Mouse (Mus musculus) cerebellum, postnatal 4 days (tissue): Measurements from ENCODE around the gene Grm4.

Experiments
- DNase-seq, 2 experiments: peaks; one replicate each; pipeline ENCODE4 v3.0.0; 2022; ENCODE audit warnings: low spot score in 2 of 2, mixed read lengths in 1 of 2

Gene Grm4

DNA sequence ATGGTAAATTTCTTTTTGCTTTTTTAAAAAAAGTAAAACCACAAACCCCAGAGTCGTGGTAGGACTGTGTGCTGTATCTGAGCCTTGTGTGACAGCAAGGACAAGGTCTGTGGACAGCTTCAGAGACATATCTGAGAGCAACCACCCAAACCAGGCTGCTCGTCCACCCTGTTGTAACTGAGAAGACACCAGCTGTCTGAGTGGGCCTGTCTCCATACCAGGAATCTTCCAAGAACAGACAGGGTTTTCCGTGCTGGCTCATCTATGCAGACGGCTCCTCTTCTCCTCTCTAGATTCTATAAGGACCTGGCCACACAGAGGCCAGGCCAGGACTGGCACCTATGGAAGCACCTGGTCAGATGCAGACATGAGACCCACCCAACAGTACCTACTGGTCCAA is 27.8 kb downstream of the Grm4 start:
- no peak for DNase-seq

DNA sequence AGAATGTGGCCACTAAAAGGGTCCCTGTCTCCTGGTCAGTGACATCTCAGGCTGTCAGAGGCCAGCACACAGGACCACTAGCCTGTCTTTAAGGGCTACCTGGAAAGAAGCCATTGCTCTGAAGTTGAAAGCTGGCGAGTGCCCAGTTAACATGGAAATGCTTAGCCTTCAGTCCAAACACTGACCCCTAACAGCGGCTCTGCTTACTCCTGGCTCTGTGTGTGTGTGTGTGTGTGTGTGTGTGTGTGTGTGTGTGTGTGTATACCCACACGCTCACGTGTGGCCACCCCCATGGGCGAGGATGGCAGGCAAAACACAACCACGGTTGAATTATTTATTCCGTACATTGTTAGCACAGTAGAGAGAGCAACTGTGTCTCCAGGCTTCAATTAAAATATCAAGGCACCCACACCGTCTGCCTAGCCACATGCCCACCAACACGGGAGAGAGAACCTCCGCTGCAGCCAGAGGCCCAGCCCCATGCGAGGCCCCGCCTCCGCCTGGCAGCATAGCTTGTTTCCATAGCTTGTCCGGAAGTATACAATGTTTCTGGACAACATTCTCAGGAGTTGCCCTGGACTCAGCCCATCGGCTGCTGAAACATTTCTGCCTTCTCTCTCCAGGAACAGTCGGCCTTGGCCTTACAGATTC is 32.9 kb downstream of the Grm4 start:
- DNase-seq, result no peak

DNA sequence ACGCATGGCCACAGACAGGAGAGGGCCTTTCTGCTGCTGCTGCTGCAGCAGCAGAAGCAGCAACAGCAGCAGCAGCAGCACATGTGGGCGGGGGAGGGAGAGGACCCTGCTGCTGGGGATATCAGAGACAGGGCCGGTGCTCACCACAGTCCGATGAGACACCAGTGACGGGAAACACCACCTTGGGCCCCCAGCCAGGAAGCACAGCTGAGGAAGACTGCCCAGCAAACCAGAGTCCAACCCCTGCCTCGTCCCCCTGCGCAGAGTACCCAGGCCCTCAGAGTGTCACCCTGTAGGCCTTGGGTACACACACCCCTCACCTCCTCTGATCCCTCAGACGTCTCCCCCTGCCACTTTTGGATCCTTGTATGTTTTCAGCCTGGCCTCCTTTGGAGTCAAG is 35.3 kb downstream of the Grm4 start:
- no peak for DNase-seq

DNA sequence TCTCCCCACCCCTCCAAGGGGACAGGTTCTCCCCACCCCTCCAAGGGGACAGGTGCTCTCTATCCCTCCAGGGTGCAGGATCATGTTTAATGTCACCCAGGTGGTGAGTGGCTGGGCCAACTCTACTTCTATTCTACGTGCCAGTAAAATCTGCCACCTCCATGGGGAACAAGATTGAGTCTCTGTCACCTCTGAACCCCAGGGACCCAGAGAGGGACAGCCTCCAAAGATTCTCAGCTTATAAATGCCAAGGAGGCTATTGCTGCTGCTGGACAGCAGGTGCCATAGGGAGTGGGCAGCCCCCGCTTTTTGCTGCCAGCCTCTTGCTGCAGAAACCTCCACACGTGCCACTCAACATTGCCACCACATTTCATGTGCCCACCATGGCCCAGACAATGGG is 37.6 kb downstream of the Grm4 start:
- no peak for DNase-seq

DNA sequence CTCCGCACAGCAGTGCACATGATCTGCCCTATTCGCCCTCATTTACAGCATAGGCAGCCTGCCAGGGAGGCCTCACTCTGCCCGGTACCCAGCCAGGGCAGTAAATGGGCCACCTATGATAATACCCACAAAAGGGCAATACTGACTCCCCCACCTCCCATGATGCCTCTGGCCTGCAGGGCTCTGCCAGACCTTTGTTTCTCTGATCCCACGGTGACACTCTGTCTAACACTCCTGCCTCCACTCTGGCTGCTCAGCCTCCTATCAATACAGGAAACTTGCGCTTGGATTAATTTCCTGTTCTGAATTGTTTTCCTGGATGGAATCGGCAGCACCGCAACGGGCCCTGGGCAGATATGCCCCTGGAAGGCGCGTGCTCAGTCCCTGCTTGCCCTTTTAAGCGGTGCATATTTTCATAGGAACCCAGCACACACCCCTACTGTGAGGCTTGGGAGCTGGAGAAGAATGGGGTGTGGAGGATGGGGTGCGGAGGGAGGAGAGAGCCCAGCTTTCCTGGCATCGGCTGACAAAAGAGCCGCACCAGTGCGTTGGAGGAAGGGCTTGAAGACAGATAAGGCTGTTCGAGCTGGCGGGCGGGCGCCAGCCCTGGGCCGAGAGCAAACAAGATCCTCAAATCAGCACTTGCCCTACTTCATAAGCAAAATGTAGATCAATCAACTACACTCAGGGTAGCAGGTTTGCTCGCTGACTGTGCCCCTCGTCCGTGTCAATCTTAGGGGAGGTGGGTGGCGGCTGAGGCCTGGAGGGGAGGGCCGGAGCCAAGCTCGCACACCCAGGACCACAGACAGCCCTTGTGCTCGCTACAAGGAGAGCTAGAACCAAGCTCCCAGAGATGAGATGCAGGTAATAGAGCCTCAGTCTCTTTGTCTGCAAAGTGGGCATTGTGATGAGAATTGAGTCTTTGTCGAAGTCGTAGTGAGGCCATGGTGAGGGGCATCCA is 40.8 kb downstream of the Grm4 start:
- DNase-seq, result no peak

DNA sequence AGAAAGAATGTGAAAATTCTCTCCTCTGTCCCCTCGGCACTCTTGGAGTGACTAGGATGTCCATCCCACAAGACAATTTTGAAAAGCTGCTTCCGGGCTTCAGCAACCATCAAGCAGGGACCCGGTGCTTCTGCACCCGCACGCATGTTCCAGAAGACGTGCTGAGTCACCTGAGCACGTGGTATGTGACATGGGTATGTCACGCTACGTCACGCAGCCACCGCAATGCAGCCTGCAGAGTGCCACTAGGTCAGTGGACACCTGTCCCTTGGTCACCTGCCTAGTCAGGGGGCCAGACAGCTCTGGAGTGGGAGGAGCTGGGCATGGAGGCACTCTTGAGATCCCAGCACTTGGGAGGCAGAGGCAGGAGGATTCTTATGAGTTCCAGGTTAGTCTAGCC is 45.6 kb downstream of the Grm4 start:
- no peak for DNase-seq

DNA sequence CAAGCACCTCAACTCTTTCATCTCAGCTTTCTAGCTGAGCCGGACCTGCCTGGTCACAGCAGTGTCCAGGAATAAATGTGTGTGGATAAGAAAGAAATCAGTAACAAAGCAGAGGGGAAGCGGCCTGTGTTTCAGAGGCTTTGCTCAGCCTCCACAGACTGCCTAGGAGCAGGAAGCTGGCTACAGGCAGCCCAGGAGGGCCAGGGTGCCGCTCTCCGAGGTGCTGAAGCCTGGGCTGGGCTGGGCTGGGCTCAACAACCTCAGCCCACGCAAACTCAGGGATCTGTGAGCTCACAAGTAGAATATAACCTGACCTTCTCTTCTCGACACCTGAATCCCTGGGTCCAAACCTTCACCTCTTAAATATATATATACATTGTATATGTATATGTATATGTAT is 54.6 kb downstream of the Grm4 start:
- no peak for DNase-seq

DNA sequence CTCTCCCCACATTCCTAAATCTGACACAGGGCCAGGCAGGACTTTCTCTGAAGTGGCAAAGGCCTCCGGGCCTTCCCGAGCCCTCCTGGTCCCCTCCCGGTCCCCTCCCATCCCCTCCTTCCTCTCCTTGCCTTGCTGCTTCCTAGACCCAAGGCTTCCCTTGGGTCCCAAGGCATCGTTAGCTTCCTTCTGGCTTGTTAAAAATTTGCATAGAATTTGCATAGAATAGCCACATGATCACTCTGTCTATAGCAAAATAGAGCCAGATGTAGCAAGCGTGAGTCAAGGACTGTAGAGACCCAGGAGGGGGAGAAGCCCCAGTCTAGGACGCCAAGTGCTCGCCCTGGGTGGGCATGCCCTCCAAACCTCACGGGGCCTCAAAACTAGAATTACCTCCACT is 55.3 kb downstream of the Grm4 start:
- no peak for DNase-seq

DNA sequence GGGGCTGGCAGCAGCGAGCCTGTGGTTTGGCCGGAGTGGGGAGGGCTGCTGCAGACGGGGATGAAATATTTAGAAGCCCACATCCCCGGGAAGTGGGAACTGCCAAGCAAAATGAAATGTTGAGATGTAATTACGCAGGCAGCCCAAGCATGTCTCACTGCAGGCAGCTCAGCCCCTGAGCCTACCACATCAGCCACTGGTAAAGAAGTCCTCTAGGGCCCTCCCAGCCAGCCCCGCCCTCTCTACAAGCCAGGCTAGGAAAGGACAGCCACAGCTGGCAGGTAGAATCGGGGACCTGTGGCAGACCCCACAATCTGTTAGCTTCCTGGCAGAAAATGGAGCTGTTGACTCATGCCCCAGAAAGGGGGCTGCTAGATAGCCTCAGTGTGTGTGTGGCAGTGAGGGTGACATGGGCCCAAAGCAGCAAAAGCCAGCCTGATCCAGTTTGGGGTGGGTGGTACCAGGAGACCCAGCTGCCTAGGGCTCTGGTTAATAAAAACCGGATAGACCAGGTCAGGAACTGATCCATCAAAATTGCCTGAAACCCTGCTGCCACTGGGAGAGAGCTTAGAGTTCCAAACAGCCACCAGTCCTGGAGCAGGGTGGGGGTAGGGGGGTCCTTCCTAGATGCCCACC is 56.8 kb downstream of the Grm4 start:
- DNase-seq, result no peak

DNA sequence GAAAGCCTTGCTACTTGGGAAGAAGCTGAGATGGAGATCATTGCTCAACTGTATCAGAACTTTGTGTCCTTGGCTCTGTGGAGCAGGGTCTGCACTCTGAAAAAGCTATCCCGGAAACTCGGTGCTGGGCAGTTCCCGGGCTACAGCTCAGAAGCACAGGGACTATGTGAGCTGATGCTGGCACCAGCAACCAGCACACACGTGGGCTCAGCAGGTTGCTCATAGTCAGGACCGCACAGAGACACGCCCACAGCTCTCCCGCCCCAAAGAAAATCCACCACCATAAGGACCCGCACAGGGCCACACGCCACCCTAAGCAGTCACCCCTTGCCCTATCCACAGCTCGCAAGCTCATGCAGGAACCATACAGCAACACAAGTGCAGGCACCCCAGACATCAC is 61.2 kb downstream of the Grm4 start:
- no peak for DNase-seq

DNA sequence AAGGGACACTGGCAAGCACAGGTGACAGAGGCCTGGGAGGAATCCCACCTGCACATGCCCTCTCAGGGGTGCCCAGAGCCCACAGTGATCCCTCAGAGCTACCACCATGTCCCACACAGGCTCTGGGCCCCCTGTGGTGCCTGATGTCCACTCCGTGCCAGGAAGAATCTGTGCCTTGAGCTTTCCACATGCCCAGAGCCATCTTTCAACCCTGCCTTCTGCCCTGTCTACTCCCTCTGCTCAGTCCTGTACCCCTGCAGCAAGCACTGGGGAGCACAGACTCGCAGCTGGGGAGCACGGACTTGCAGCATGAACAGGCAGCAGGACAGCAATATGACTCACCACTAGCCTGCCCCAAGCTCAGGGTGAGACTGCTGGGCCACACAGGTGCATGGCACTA is 62.0 kb downstream of the Grm4 start:
- no peak for DNase-seq

DNA sequence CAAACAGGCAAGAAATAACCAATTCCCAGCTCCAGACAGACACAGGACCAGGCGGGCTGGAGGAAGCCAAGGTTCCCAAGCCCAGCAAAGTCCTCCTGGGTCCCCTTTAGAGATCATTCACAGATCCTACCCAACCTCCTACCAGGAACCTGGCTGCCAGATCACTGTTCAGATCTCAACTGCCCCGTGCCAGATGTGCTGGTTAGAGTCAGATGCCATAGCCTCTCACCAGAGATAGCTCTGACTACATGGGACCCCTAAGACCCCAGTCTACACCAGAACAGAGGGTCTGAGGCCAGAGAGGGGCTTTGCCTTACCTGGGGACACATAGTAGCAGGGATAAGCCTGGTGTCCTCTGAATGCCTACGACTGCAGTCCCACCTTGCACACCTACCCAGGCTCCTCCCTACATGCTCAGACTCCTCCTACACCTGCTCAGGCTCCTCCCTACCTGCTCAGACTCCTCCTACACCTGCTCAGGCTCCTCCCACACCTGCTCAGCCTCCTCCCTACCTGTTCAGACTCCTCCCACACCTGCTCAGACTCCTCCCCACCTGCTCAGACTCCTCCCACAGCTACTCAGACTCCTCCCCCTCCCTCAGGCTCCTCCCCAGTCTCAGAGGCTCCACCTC is 63.2 kb downstream of the Grm4 start:
- DNase-seq, result no peak

DNA sequence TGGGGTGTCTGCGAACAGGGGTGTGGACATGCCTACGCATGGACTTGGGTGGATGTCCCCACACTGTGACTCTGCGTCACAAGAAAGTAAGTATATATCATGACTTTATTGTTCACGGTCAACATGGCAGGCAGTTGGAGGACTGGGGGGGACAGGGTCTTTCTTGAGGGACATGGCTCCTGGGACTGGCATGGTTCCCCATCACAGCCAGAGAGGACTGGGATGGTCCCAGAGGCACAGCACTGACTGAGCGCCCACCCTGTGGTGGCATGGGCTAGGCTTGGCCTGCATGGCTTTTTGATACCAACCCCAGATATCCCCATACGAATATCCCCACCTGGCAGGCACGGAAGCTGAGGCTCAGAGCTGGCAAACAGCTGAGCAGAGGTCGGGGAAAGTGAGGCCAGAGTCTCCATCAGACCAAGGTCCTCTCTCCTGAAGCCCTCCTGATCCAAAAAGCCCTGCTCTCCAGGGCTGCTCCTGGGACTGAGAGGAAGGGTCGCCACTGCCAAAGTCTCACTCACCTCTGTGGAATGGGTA is 64.1 kb downstream of the Grm4 start:
- DNase-seq, result no peak

DNA sequence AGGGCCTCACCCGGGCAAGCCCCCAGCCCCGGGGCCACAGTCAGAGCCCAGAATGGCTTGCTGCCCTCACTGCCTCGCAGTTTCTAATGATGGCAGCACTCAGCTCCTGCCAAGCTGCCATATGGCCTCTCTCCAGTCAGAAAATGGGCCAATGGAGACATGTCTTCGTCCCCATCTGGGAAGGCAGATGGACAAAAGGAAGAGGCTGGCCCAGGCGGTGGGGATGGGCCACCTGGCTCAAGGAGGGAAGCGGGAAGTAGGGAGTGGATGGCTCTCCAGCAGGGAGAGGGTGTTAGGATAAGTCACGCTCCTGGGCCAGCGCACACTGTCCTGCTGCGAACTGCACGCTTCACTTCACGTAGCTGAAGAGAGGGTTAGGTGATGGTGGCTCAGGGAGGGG is 64.8 kb downstream of the Grm4 start:
- DNase-seq, result peak in 1 of 2 experiments; percentile 79

DNA sequence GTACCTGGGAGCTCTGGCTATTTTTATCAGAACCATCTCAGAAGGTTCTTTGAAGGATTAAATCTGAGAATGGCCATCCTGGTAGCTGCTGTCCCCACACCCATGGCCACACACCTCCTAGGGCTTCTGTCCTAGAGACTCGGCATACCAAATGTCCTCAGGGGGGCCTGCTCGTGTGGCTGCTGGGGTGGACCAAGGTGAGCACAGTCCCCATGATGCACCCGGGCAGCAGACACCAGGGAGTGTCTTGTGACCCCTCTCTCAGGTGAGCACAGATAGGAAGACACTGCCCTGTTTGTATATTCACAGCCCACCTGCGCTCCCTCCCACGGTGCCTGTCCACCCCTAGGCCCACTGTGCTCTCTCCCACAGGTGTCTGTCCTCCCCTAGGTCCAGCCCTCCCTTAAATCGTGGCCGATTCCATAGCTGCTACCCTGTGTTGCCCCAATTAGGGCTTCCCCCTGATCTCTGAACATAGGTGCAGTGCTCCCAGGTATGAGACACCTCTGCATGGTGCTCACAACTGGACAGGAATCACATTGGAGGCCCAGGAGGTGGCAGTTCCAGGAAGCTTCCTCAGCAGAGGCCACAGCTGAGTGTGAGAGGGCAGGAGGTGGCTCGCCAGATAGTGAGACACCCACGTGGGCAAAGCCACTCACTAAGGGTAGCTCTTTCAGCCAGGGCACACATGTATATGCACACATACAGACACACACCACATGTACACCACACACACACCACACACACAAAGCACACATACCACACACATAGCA is 66.0 kb downstream of the Grm4 start:
- no peak for DNase-seq

DNA sequence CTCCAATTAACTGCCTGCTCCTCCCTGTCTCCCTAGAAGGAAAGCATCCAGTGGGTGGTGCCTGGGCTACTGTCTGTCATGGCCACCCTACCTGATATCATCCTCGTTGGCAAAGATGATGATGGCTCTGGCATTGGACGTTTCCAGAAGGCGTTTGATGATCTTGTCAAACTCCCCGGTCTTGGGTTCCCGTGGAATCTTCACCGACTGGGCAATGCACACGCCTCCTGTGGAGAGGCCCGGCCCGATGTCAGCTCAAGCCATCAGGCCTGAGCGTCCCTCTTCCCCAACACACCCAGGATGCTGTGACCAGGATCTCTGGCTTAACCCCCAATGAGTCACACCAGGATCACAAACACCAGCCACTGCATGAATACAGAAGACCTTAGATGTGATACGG is 66.8 kb downstream of the Grm4 start:
- DNase-seq, result no peak

DNA sequence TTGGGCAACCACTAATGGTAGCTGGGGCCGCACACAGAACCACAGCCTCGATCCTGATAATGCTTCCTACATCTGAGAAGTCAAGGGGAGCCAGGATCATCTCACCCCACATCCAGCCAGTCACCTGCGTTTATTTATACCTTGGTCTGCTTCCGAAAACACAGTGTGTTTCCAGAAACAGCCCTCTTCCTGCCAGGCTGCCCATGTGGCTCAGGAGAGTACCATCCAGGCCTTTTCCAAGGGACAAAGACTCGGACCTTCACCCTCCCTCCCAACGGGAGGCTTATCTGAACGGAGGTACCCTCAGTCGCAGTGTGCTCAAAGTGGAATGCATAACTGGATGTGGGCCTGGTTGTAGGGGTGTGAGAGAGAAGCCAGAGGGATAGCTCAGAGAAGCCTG is 68.2 kb downstream of the Grm4 start:
- DNase-seq, result no peak

DNA sequence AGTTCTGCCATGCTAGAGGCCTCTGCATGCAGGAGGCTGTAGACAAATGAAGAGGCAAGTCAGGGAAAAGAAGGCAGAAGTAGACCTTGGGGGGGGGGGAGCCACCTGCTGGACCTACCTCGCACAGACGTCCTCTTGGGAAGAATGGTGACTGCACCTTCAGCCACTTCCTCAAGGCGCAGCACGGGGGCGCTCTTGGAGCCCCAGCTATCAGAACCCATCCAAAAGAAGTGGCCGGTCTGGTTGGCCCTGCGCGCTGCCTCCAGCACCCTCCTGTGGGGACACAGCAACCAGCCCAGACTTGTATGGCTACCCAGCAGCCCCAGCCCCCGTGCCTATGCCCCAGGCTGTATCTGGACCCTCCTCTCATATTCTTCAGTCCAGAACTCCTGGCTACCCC is 69.4 kb downstream of the Grm4 start:
- no peak for DNase-seq

DNA sequence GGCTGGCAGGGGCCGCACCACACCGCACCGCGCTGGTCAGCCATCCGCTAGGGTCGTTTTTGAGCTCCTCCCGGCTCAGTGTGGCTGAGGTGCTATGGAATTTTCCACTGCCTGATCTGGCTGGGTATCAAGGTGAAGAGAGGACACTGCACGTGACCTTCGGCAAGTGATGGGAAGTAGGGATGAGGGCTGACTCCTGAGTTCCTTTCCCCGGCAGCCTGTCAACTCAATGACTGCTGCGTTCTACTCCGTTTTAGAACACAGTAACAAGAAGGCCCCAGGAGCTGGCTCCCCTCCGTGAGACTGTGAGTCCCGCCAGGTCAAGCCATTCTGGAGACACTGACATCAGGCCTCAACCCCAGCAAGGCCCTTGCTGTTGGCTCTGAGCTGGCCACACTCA is 70.0 kb downstream of the Grm4 start:
- DNase-seq, result no peak

DNA sequence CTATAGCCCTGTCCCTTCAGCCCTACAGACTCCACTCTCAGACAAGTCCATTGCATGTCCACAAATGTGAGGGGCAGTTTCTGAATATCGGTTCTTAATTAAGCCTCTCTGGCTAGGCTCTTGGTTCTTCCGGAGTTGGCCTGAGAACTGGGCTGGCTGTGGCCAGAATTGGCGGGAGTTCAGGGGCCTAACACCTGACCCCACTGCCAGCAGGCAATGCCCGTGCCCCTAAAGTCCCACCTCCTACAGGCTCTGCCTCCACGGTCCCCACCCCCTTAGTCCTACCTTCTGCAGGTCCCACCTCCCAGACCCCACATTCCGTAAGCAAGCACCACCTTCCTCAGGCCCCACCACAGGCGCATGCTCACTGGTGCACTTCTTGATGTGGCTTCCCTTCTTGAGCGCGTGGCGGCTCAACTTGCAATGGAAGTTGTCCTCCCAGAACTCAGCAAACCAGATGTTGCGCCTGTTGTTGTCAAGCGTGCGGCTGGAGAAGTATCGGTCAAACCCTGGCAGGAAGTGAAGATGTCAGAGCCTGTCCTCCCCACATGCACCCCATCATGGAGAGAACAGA is 71.4 kb downstream of the Grm4 start:
- no peak for DNase-seq

DNA sequence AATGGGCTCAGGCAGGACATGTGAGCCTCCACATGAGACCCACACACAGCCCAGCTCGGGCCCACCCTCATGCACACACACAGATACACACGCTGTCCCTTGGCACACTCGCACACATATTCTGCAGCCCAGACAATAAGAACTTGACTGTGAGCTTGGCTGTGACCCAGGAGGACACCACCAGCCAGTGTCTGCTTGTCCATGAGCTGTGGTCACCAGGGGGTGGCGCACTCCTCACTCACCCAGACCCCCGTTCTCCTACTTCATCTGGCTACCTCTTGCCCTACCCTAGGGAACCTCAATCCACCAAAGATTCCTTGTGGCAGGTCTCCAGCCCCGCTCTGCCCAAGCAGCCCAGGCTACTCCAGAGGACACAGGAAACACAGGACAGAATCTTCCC is 72.5 kb downstream of the Grm4 start:
- DNase-seq, result peak in 1 of 2 experiments; percentile 65
